Mouse (Mus musculus): ENCODE measurements around the gene Myo3a. TPM values are rescaled to one million over a fixed set of nuclear protein-coding genes. Genes with fewer than 3 reads are reported as not detected.
"Not testable (repeated sequence)": the region's sequence is repeated elsewhere in the genome, so short reads cannot be mapped to it uniquely, and the experiment has no call there.

Gene Myo3a
- under 1 TPM; 0.12 to 0.16 TPM for total RNA-seq (2021)

DNA sequence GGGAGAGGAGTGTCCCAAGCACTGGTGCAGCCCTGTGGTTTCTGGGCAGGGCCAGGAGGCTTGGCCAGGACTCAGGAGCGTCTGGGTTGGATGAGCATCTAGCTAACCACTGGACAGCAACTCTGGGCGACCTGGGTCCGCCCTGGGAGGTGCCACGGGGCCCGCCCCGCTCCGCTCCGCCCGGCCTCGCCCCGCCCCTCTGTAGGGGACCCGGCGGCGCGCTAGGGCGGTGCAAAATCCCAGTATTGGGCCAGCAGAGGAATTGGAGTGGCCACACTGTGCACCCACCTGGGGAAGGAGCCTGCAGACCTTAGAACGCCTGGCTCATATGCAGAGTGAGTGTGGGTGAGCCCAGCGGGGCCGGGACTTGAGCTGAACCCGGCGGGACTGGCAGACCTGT lies at the start of gene Myo3a:
TSS of gene Myo3a (plus strand) at position 196 of the 400 bp plus-strand sequence.
- peak; percentile 1 for DNase-seq
- intact Hi-C loops (cut with DNase I) = no loop called here

DNA sequence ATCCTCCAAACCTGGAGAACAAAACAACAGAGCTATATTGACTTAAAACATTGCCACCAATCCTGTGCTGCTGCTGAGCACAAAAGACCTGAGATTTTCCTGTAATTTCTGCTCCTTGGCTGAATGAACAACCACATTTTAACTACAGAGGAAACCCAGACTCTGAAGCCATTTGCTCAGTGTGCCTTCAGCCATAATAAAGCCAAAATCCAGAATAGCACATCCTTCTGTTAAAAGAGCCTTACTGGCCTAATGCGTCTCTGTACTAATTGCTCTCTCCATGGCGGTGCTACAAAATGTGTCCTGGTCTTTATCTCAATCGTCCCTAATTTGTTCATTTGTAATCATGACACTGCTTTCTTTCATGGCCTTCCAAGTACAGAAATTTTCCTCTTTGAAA lies 23.2 kb downstream of the Myo3a start:
- intact Hi-C loops (cut with DNase I) = no loop called here
- no peak for DNase-seq

DNA sequence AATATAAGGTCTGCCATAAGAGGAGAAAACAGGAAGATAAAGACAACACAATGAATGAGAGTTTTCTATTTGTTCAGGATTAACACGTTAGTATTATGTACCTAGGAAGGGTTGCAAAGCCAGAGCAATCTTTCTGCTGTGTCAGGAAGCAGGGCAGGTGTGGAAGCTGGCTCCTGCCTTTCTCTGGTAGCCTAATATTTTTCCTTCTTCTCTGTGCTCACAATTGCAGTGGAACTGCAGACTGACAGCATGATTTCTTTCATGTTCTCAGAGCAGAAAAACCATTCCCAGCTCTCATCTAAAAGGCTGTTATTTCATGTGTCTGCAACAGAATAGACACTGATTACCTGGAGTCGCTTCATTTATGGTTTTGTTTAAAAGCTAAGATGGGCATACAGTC lies 23.7 kb downstream of the Myo3a start:
- intact Hi-C loops (cut with DNase I) = no loop called here
- DNase-seq = no peak

DNA sequence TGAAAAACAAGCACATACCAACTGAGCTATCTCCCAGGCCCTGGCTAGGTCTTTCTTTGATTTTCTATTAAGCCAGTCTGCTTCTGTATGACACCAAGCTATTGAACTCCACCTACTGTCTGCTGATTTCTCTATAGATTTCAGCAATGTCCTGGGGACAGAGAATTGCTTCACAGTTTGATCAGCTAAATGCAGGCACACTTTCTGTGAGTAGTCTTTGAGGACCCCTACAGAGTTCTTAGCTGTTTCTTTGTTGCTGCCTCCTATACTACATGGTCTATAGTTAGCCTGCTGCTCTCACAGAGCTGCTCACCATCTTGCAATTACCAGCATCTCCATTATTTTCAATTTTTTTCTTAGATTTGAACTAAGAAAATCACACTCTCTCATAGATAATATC lies 28.3 kb downstream of the Myo3a start:
- intact Hi-C loops (cut with DNase I) = no loop called here
- no peak for DNase-seq

DNA sequence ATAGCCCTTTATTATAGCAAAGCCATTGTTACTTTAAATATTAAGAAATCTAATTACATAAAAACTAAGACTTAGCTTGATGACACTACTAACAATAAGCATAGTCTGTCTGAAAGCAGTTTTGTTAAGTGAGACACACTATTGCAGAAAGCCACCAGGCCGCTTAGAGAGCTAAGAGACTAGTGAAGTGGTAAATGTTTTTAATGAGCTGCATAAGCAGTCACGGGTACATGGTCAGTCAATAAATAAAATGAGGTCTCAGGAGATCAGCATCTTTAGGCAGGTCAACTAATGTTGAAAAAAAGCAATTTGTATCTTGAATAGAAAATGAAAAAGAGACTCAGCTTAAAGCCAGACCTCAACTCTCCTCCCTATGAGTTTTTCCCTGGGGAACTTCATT lies 44.3 kb downstream of the Myo3a start:
- DNase-seq = no peak
- intact Hi-C loops (cut with DNase I) = no loop called here

- intact Hi-C loops (cut with DNase I) = no loop called here
- no peak for DNase-seq
Observed at GRCm38 (mm10) chr2:22285366-22285765, 58.1 kb downstream of the Myo3a start.

GRCm38 (mm10) chr2:22285777-22286176 lies 58.5 kb downstream of the Myo3a start:
- intact Hi-C loops (cut with DNase I) = no loop called here
- no peak for DNase-seq

DNA sequence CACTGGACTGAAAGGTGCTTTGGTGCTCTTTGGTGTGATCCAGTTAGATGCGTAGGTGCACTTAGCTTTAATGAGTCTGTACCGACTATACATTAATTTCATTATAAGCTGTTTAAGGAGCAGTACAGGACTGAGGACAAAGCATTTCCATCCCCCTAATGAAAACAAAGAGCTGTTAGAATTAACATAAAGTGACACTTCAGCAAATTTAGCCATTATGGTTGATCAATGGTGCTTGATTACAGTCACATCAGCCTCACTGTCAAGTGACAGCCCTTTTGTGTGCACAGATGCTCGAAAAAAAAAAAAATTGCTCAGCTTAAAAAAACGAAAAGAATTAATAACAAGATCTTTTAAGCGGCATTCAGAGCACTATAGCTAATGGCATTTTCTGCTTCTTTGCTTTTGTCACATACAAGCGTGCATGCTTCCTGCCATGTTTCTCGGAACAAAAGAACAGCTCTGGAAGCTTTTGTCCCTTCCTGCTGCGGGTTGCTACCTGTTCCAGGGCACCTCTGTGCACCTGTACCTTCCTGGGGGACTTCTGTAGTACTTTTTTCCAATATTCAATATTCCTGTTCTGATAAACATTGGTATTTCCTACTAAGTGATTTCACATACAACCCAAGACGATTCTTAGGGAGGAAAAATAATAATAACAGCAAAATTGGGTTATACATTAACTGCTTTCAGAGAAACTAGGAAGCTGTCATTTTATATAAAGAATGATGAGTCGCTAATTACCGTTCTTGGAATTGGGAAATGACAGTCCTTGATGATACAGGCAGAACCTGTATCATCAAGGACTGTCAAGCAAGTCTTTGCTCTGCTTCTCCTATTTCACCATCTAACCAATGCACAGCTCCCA lies 66.5 kb downstream of the Myo3a start:
- intact Hi-C loops (cut with DNase I) = no loop called here
- no peak for DNase-seq

DNA sequence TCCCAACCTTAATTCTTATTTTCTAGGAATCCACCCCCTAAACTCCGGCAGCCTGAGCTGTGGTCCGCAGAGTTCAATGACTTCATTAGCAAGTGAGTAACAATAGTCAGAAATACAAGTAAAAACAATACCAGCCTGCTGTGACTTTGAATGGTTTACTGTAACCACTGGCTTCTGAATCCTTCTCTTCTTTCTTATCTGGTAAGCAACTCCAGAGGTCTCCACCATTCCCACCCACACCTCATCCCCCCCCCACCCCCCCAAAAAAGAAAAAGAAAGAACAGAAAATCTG lies 67.1 kb downstream of the Myo3a start:
- intact Hi-C loops (cut with DNase I) = no loop called here

DNA sequence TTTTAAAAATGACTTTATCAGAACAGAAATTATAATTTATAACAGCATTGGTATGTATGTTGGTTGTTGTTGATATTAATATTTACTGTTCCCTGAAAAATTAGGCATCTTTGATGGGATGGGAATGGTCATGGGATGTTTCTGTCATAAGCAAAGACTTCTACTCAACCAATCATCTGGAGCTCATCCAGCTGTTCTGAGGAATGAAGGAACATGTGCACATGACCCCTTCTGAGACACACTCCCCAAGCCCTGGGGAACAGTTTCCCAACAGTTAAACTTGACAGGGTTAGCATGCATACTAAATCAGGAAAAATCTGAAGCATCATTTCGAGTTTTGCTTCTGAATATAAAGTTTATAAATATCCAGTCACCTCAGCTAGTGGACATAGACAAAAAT lies 70.6 kb downstream of the Myo3a start:
- intact Hi-C loops (cut with DNase I) = no loop called here

More for the DNA sequence above, 67.1 kb downstream of the Myo3a start:
- no peak for DNase-seq

DNA sequence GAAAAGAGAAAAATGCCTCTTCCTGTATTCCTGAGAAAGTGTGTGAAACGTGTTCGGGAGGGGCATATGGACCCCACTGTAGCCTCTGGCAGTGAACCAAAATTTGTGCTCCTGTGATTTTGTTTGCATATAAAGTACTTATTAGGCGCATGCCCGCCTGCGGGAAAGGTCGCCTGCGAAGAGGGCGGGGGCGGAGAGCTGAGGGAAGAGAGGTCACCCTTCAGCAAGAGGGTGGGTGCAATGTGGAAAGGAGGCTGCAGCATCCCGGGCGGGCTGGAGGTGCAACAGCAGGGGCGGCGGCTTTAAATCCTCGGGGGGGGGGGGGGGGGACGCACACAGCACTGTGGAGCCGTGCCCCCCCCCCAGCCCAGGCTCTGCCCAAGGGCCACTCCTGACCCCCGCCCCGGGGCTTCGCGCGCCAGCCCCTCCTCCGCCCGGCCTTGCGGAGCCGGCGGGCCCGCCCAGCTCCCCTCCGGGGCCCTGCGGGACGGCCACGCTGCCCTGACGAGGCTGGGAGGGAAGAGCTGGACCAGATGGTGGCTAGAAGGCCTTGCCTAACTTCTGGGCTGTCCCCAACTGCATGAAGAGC lies 111.1 kb downstream of the Myo3a start:
- intact Hi-C loops (cut with DNase I) = no loop called here

More for the DNA sequence above, 70.6 kb downstream of the Myo3a start:
- no peak for DNase-seq

DNA sequence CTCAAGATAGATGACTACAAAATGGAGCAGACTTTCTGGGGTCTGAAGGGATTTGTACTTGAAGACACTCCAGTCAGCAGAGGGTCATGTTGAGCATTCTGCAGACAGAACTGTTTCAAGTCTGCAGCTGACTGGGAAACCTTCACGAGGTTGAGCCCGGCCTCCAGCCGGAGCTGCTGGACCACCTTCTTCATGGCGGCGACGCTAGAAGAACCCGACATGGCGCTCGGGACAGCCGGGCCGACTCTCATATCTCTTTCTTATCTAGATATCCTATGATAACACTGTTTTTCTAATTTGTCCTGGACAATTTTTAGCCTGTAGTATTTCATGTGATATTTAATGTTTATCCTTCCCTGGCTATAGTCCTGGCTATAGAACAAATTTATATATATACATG lies 183.2 kb downstream of the Myo3a start:
- DNase-seq; intact Hi-C loops (cut with DNase I): not testable (repeated sequence)

More for the DNA sequence above, 111.1 kb downstream of the Myo3a start:
- peak; percentile 68 for DNase-seq

- no peak for DNase-seq
- intact Hi-C loops (cut with DNase I) = no loop called here
Observed at GRCm38 (mm10) chr2:22548421-22548820, 321.1 kb downstream of the Myo3a start.

DNA sequence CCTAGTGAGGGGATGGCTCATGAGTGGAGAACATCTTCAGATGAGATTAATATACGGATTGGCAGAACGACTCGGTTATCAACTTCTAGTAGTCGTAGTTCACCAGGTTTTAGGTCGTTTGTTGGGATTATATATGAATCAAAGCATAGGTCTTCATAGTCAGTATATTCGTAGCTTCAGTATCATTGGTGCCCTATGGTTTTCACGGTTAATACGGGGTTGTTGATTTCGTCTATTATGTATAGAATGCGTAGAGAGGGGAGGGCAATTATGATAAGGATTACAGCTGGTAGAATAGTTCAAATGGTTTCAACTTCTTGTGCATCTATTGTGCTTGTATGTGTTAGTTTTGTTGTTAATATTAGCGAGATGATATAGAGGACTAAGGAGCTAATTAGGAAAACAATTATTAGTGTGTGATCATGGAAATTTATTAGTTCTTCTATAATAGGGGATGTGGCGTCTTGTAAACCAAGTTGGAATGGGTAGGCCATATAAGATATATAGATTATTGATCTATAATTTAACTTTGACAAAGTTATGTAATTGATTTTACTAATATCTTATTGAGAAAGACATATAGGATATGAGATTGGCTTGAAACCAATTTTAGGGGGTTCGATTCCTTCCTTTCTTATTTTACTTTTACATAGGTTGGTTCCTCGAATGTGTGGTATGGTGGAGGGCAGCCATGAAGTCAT lies 360.3 kb downstream of the Myo3a start:
- intact Hi-C loops (cut with DNase I); DNase-seq: not testable (repeated sequence)

DNA sequence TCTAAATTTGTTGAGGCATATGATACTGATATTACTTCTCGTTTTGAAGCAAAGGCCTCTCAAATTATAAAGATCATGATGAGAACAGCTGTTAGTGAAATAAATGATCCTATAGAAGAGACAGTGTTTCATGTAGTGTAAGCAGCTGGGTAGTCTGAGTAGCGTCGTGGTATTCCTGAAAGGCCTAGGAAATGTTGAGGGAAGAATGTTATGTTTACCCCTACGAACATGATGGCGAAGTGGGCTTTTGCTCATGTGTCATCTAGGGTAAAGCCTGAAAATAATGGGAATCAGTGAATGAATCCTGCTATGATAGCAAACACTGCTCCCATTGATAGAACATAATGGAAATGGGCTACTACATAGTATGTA lies 360.9 kb downstream of the Myo3a start:
- DNase-seq; intact Hi-C loops (cut with DNase I): not testable (repeated sequence)

DNA sequence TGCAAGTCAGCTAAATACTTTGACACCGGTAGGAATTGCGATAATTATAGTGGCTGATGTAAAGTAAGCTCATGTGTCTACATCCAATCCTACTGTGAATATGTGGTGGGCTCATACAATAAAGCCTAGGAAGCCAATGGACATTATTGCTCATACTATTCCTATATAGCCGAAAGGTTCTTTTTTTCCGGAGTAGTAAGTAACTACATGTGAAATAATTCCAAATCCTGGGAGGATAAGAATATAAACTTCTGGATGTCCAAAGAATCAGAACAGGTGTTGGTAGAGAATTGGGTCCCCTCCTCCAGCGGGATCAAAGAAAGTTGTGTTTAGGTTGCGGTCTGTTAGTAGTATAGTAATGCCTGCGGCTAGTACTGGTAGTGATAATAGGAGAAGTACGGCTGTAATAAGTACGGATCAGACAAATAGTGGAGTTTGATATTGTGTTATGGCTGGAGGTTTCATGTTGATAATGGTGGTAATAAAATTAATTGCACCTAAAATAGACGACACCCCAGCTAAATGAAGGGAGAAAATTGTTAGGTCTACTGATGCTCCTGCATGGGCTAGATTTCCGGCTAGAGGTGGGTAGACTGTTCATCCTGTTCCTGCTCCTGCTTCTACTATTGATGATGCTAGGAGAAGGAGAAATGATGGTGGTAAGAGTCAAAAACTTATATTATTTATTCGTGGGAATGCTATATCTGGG lies 361.5 kb downstream of the Myo3a start:
- DNase-seq; intact Hi-C loops (cut with DNase I): not testable (repeated sequence)

- DNase-seq; intact Hi-C loops (cut with DNase I): not testable (repeated sequence)
Observed at GRCm38 (mm10) chr2:22589382-22590205, 362.3 kb downstream of the Myo3a start.

DNA sequence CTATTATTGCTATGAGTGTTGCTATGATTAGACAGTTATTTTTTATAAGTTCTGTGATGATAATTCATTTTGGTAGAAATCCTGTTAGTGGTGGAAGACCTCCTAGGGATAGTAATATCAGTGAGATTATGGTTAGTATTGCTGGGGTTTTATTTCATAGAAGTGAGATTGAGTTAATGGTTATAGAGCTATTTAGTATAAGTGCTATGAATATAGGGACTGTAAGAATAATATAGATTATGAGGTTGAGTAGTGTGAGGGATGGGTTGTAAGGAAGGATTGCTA lies 362.8 kb downstream of the Myo3a start:
- DNase-seq = no peak
- intact Hi-C loops (cut with DNase I) = no loop called here

DNA sequence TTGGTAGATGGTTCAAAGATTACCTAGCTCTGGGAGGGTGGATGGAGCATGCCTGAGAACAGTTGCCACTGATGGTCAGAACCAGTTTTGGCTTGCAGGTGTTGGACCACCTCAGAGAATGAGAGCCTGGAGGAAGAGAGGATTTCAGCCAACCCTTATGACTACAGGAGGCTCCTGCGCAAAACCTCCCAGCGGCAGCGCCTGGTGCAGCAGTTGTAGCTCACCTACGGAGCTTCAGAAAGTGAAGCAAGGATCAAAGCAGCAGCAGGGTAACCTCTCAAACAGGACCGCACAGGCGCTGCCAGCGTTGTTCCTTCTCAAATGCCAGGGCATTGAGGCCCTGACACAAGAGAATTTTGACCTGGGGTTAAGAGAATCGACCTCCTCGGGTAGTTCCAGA lies 390.6 kb downstream of the Myo3a start:
- no peak for DNase-seq
- intact Hi-C loops (cut with DNase I) = no loop called here

- intact Hi-C loops (cut with DNase I) = no loop called here
- DNase-seq = no peak
Observed at GRCm38 (mm10) chr2:22619416-22619815, 392.1 kb downstream of the Myo3a start.

Data from left cerebral cortex, postnatal 4 days (tissue).